Mouse (Mus musculus): ENCODE measurements around the gene Efl1.

The Efl1 gene

DNA sequence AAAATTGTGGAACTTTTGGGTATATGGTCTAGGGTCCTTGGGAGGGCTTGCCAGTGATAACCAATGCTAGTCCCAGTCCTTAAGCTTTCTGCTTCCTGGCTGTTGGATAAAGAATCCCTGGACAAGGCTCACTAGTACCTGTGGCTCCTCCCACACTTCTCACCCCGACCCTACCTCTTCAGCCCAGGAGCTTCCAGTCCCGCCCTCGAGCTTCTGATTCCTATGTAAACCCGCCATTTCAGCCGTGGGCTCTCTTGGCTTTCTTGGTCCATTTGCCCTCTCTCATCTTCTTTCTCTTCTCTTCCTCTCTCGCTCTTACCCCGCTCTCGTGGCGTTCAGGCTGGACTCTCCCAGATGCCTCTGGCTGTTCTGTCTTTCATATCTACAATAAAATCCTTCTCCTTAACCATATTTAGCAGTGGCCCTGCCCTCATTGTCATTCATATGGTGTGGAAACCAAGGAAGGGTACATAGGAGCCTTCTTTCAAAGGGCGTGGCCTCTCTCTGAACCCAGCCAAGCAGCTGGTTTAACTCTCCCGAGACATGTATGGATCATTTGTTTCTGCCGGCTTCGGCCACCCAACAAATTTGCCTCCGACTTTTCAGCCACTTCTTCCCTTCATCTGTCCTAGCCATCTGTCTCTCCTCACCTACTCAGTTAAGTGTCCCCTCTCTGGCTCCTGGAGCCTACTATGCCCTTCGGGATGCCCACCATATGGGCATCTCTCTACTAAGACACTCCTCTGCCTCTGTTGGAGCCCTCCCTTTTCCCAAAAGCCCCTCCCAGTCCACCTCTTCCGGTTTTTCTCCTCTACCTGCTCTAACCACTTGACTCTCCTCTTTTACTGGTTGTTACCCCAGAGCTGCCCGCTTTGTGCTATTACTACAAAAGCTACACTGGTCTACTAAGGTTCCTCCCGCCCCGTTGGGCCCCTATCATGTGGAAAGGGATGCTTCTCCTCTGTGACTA, 164.1 kb downstream of the Efl1 start:
- in situ Hi-C loops (cut with MboI, MseI): no loop called here

DNA sequence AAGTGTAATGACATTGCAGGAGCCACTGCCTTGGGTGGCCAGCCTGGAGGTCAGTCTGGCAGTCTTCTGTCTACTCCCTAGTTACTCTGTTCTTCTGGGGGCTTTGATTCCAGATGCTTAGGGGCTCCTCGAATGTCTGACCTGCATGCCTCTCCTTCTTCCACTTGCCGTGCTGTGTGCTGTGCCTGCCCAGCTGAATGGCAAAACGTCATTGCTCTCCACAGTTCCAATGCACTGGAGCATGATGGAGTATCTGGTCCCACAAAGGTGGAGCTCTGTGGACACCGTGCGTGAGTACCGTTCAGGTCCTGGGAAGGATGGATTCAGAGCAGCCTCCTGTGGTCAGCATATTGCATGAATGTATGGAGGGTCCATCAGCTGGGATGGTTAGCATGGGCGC, 171.1 kb downstream of the Efl1 start:
- in situ Hi-C loops (cut with MboI, MseI): no loop called here

DNA sequence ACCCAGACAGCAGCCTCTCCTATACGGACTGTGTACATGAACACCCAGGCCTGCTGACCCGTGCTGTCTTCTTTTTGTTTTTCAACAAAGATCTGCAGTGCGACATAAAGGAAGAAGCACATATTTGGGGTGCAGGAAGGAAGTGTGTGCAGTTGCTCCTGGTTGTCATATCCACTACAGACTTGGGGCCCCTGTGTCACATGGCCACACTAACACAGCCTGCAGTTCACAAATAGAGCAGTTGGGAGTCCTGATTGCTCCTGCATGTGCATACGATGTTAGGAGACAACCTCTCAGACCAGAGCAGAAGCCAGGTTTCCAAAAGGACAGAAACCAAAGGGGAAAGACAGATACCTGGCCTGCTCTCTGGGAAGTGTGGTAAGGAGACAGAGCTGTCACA, 172.2 kb downstream of the Efl1 start:
- in situ Hi-C loops (cut with MboI, MseI): no loop called here

DNA sequence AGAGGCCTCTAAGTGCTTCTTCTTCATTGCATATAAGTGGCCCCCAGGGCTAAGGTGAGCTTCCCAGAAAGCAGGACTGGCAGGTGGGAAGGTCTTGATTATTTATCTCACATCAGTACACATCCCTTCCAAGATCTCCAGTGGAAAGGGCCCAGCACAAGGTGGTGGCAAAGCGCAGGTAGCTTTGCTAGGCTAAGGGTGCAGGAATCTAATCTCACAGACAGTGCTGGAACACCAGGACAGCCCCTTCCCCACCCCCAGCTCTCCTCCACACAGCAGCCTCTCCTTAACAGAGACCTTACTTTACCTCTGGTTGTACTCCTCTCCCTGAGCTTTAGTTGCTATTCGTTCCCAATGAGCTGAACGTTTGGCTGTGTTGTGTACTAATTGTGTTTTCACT, 173.1 kb downstream of the Efl1 start:
- in situ Hi-C loops (cut with MboI, MseI): no loop called here

DNA sequence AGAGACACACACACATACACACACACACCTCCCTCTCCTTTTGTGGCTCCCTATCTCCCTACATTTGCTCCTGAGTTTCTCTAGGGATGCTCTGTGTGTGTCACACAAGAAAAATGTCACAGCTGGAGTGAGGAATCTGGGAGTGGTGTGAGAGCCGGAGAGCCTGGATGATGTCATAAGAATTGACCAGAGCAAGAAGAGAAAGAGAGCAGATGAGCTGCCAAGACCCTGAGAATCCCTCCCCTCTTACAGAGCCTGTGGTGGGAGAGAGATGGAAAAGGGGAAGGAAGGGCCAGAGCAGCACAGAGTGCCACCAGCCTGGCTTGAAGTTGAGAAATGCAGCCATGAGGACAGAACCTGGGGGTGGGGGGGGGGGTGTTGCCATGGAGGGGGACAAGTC, 174.1 kb downstream of the Efl1 start:
- in situ Hi-C loops (cut with MboI, MseI): no loop called here

Data from T-helper 1 cell (primary cell).